Mouse (Mus musculus) lung, postnatal 0 days (tissue): ENCODE measurements at regions not wholly inside any gene's neighbourhood (a gene's known extent, or its start where the extent isn't known, plus 50 kb on each side); places are given as distances from the start of the nearest gene placed in this dataset.

ENCODE experiments used
- CTCF ChIP-seq: IDR thresholded peaks from 2 replicates; pipeline ENCODE4 v1.5.1; 2016; ENCODE audit warnings: antibody characterized with exemption, mild to moderate bottlenecking
- EP300 ChIP-seq: IDR thresholded peaks from 2 replicates; pipeline ENCODE4 v1.6.1; 2016; ENCODE audit warnings: antibody characterized with exemption, mild to moderate bottlenecking, control low read depth

DNA sequence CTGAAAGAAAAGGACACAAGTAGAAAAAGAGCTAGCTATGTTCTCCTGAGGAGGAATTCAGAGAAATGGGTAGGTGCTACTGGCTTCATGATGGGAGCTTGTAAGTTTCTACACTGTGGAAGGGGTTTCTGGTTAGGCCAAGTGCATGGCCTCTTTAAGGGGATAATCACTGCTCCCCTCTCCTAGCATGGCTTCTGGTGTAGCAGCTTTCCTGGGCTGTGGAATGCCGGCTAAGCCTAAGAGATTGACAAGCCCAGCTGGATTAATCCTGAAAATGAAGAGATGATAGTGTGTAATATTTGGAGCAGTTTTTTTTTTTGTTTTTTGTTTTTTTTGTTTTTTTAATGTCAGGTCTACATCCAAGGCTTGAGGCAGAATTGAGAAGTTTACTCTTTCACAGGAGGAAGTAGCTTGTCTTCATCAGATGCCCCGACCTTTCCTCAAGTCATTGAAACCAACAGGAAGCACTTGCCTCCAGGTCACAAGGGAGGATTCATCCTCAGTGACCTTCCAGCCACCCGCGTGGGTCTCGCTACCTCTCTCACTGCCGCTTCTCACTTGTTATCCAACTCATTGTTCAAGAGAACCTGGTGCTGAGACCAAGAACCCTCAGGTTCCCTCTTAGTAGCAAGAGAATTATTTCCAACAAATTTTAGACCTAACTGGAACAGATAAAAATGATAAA lies 144.5 kb downstream of the Qrsl1 start:
- no peak for TF ChIP-seq EP300
- TF ChIP-seq CTCF: no peak
